Mouse (Mus musculus): ENCODE data around the gene Cux1. TPM values are rescaled to one million over a fixed set of nuclear protein-coding genes. Genes with fewer than 3 reads are reported as not detected.

Gene Cux1
- polyA plus RNA-seq, 1 experiment, result 24.7 TPM

DNA sequence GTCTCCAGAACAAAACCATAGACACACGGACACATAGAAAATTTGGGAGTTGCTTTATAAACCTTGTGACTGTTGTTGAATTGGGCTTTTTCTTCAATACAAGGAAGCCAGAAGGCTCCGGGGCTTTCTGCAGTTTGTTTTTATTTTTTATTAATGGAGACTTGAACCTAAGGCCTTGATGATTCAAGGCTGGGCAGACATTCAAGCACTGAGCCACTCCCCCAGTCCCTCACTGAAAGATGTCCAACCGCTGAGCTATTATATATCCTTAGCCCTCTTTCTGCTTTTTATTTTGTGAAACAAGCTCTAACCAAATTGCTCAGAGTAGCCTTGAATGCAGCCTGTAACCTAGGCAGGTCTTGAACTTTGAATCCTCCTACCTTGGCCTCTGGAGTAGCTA, 195.0 kb downstream of the Cux1 start:
- Histone ChIP-seq H3K27ac (ENCODE audit: insufficient read depth, low read length) (no peak overlapping the region), H3K27me3 (ENCODE audit: control insufficient read depth, insufficient read depth, low read length) (no peaks in the 10 kb centered on the region), H3K4me3 (ENCODE audit: extremely low read depth, insufficient read depth, insufficient read length) (no peak overlapping the region), H3K36me3 (ENCODE audit: control insufficient read depth, insufficient read depth, low read length) (peaks cover 25% of the 10 kb centered on the region), H3K4me1 (ENCODE audit: control insufficient read depth, insufficient read depth, insufficient read length) (no peaks in the 10 kb centered on the region)
- WGBS, result 92% methylated on average over 3 of the region's 3 CpGs
- TF ChIP-seq POLR2A (IDR thresholded peaks at IDR 0.05; ENCODE audit: low read depth, low read length) (no peak), CTCF (IDR thresholded peaks at IDR 0.05; ENCODE audit: extremely low read depth, insufficient read depth, insufficient read length, insufficient replicate concordance) (no peak)
- DNase-seq (ENCODE audit: low read depth in 1 of 2, low spot score in 2 of 2), result no peak

DNA sequence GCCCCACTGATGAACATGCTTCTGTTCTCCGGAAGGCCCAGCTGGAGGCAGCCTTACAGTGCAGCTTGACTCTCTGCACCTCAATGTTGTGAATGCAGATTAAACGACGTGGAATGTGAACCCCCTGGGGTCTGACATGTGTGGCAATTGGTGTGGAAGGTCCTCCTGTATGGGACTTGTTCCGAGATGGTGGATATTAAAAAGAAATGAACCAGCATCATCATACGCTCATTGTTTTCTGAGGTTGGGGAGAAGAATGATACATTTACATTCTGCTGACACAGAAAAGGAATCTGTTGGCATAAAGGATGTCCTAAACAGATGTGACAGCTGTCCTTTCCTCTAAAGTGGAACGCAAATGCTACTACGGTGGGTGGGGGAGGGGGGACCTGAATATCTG, 203.9 kb downstream of the Cux1 start:
- Histone ChIP-seq H3K4me1 (ENCODE audit: control insufficient read depth, insufficient read depth, insufficient read length) (no peaks in the 10 kb centered on the region), H3K27me3 (ENCODE audit: control insufficient read depth, insufficient read depth, low read length) (no peaks in the 10 kb centered on the region), H3K36me3 (ENCODE audit: control insufficient read depth, insufficient read depth, low read length) (peaks cover 23% of the 10 kb centered on the region), H3K4me3 (ENCODE audit: extremely low read depth, insufficient read depth, insufficient read length) (no peak overlapping the region), H3K27ac (ENCODE audit: insufficient read depth, low read length) (no peak overlapping the region)
- 89% methylated on average over 7 of the region's 7 CpGs for WGBS
- DNase-seq (ENCODE audit: low read depth in 1 of 2, low spot score in 2 of 2), result no peak
- no peak for TF ChIP-seq CTCF (IDR thresholded peaks at IDR 0.05; ENCODE audit: extremely low read depth, insufficient read depth, insufficient read length, insufficient replicate concordance)
- no peak for TF ChIP-seq POLR2A (IDR thresholded peaks at IDR 0.05; ENCODE audit: low read depth, low read length)

DNA sequence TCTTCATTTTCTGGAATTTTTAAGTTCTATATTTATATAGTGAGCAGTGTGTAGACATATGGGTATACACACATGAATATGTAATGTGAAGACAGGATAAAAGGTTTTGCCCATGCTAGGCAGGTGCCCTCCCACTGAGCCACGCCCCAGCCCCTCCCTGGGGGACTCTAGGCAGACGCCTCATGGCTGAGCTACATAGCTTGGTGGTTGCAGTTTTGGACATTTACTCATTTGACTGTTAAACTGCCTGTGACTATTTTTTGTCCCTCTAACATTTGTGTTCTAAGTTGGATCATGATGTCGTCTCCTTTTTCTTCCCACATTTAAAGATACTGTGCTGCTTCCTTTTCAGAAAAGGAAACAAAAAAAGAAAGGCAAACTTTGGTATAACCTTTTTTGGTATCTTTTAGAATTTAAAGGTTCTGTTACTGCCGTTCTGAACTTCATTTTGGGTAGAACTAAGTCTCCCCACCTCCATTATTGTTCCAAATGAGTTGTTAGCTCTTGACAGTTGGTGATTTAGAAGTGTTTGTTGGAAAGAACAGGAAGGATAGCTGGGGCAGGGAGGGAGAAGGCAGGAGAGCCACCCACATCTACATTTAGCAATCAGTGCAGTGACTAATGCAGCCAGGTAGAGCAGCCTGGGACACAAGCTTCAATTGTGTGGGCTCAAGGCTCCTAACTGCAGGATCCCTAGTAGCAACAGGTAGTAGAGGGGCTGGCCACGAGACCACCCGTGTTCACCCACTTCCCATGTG, 204.6 kb downstream of the Cux1 start:
- TF ChIP-seq POLR2A (IDR thresholded peaks at IDR 0.05; ENCODE audit: low read depth, low read length), result no peak
- TF ChIP-seq CTCF (IDR thresholded peaks at IDR 0.05; ENCODE audit: extremely low read depth, insufficient read depth, insufficient read length, insufficient replicate concordance), result no peak
- Histone ChIP-seq H3K4me1 (ENCODE audit: control insufficient read depth, insufficient read depth, insufficient read length) (no peaks in the 10 kb centered on the region), H3K4me3 (ENCODE audit: extremely low read depth, insufficient read depth, insufficient read length) (no peak overlapping the region), H3K27me3 (ENCODE audit: control insufficient read depth, insufficient read depth, low read length) (no peaks in the 10 kb centered on the region), H3K27ac (ENCODE audit: insufficient read depth, low read length) (no peak overlapping the region), H3K36me3 (ENCODE audit: control insufficient read depth, insufficient read depth, low read length) (peaks cover 26% of the 10 kb centered on the region)
- WGBS, result 79% methylated on average over 6 of the region's 6 CpGs
- DNase-seq (ENCODE audit: low read depth in 1 of 2, low spot score in 2 of 2), result no peak

DNA sequence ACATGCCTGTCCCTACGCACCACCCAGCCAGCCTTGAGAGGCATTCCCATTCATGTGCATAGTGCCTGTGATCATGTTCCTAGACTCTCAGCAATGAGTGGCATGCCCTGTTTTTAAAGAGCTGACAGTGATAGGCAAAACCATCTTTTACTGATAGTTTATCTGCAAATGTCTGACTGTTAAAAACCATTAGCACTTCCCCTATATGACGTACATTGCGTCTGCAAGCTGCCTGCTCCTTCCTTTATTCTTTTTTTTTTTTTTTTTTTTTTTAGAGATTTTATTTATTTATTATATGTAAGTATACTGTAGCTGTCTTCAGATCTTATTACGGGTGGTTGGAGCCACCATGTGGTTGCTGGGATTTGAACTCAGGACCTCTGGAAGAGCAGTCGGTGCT, 205.3 kb downstream of the Cux1 start:
- WGBS, result 94% methylated on average over 5 of the region's 5 CpGs
- no peaks in the 10 kb centered on the region for H3K4me1 ChIP-seq (ENCODE audit: control insufficient read depth, insufficient read depth, insufficient read length)
- peaks cover 26% of the 10 kb centered on the region for H3K36me3 ChIP-seq (ENCODE audit: control insufficient read depth, insufficient read depth, low read length)

DNA sequence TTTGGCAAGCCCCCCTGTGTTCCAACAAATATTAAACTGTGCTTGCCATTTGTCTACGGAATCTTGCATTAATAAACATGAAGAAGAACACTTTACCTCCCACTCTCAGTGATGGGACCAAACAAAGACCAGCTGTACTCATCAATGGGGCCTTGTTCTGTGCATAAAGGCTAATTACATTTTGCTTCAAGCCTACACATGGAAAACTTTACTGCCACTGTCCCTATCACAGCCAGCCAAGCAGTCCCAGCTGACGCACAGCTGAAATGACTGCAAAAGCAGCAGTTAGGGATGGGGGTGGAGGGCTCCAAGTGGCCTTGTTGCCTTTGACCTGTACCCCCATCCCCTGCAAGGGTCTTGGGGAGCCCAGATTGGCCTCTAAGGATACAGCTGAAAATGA, 210.1 kb downstream of the Cux1 start:
- no peaks in the 10 kb centered on the region for H3K4me1 ChIP-seq (ENCODE audit: control insufficient read depth, insufficient read depth, insufficient read length)
- WGBS, result 96% methylated on average over 2 of the region's 2 CpGs
- no peak overlapping the region for H3K27ac ChIP-seq (ENCODE audit: insufficient read depth, low read length)
- no peak for DNase-seq (ENCODE audit: low read depth in 1 of 2, low spot score in 2 of 2)
- no peaks in the 10 kb centered on the region for H3K27me3 ChIP-seq (ENCODE audit: control insufficient read depth, insufficient read depth, low read length)
- TF ChIP-seq POLR2A (IDR thresholded peaks at IDR 0.05; ENCODE audit: low read depth, low read length), result no peak
- H3K36me3 ChIP-seq (ENCODE audit: control insufficient read depth, insufficient read depth, low read length), result peaks cover 17% of the 10 kb centered on the region
- no peak overlapping the region for H3K4me3 ChIP-seq (ENCODE audit: extremely low read depth, insufficient read depth, insufficient read length)

More for the DNA sequence above, 205.3 kb downstream of the Cux1 start:
- no peak for DNase-seq (ENCODE audit: low read depth in 1 of 2, low spot score in 2 of 2)
- TF ChIP-seq POLR2A (IDR thresholded peaks at IDR 0.05; ENCODE audit: low read depth, low read length) (no peak), CTCF (IDR thresholded peaks at IDR 0.05; ENCODE audit: extremely low read depth, insufficient read depth, insufficient read length, insufficient replicate concordance) (no peak)
- Histone ChIP-seq H3K27ac (ENCODE audit: insufficient read depth, low read length) (no peak overlapping the region), H3K27me3 (ENCODE audit: control insufficient read depth, insufficient read depth, low read length) (no peaks in the 10 kb centered on the region), H3K4me3 (ENCODE audit: extremely low read depth, insufficient read depth, insufficient read length) (no peak overlapping the region)

DNA sequence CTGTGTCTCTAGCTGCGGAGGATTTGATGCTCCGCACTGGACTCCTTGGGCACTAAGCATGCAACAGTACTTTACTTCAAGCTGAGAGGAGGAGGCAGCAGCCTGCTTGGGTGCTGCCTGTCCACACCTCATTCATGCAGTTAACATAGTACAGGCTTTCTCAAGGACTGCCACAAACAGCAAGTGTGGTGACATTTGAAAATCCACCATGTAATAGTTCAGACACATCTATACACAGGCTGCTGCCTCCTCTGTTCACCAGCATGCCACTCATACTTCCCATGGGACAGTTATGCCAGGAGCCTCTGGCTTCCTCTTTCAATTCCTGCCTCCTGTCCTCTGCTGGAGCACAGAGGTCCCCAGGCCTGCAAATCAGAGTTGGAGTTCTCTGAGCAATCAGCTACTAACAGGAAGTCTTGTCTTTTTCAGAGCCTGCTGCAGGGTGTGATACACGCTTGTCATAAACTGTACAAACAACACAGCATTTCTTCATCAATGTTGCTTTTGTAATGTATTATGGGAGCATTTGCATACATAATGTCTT, 211.6 kb downstream of the Cux1 start:
- H3K27me3 ChIP-seq (ENCODE audit: control insufficient read depth, insufficient read depth, low read length), result no peaks in the 10 kb centered on the region
- H3K4me1 ChIP-seq (ENCODE audit: control insufficient read depth, insufficient read depth, insufficient read length), result no peaks in the 10 kb centered on the region
- DNase-seq (ENCODE audit: low read depth in 1 of 2, low spot score in 2 of 2), result no peak
- H3K36me3 ChIP-seq (ENCODE audit: control insufficient read depth, insufficient read depth, low read length), result peaks cover 19% of the 10 kb centered on the region
- 85% methylated on average over 3 of the region's 3 CpGs for WGBS
- no peak overlapping the region for H3K4me3 ChIP-seq (ENCODE audit: extremely low read depth, insufficient read depth, insufficient read length)
- no peak for TF ChIP-seq POLR2A (IDR thresholded peaks at IDR 0.05; ENCODE audit: low read depth, low read length)
- TF ChIP-seq CTCF (IDR thresholded peaks at IDR 0.05; ENCODE audit: extremely low read depth, insufficient read depth, insufficient read length, insufficient replicate concordance), result no peak
- no peak overlapping the region for H3K27ac ChIP-seq (ENCODE audit: insufficient read depth, low read length)

DNA sequence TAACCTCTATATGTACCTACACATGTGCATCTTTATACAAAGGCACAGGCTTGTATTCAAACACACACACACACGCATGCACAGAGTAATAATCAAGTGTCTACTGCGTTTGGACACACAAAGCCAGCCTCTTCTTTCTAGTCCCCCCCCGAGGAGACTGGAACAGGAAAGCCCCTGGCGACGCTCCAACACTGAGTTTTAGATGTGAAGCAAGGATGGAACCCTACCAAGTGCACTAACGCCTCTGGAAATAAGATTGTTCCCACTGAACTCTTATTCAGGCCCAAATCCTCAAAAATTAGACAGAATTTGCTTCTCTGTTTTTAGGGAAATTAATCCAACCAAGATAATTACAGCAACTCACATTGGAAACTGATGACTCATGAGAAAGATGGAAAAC, 212.6 kb downstream of the Cux1 start:
- H3K27ac ChIP-seq (ENCODE audit: insufficient read depth, low read length), result no peak overlapping the region

More for the DNA sequence above, 212.6 kb downstream of the Cux1 start:
- Histone ChIP-seq H3K4me1 (ENCODE audit: control insufficient read depth, insufficient read depth, insufficient read length) (no peaks in the 10 kb centered on the region), H3K27me3 (ENCODE audit: control insufficient read depth, insufficient read depth, low read length) (no peaks in the 10 kb centered on the region), H3K36me3 (ENCODE audit: control insufficient read depth, insufficient read depth, low read length) (peaks cover 18% of the 10 kb centered on the region), H3K4me3 (ENCODE audit: extremely low read depth, insufficient read depth, insufficient read length) (no peak overlapping the region)
- no peak for DNase-seq (ENCODE audit: low read depth in 1 of 2, low spot score in 2 of 2)
- no peak for TF ChIP-seq CTCF (IDR thresholded peaks at IDR 0.05; ENCODE audit: extremely low read depth, insufficient read depth, insufficient read length, insufficient replicate concordance)
- TF ChIP-seq POLR2A (IDR thresholded peaks at IDR 0.05; ENCODE audit: low read depth, low read length), result no peak
- 75% methylated on average over 6 of the region's 6 CpGs for WGBS
